Mouse (Mus musculus) cerebellum, postnatal 14 days (tissue): Measurements from ENCODE around the gene Gm37419.

ENCODE experiments used
- DNase-seq, 2 experiments: peaks; one replicate each; pipeline ENCODE4 v3.0.0; 2021; ENCODE audit warnings: mixed read lengths in 2 of 2

The Gm37419 gene

GRCm38 (mm10) chr16:23980201-23980870 is 7.9 kb upstream of the Gm37419 start:
- DNase-seq = peak in 1 of 2 experiments; percentile 22

- DNase-seq = peak; percentile 40 to 45
These were observed 7.1 kb upstream of the Gm37419 start for GRCm38 (mm10) chr16:23980991-23981720.

- peak; percentile 92 for DNase-seq
These were observed 6.1 kb upstream of the Gm37419 start for GRCm38 (mm10) chr16:23981925-23982851.

- DNase-seq = peak; percentile 94 to 96
These were observed 5.2 kb upstream of the Gm37419 start for GRCm38 (mm10) chr16:23982891-23983588.

- peak; percentile 97 for DNase-seq
These were observed 4.1 kb upstream of the Gm37419 start for GRCm38 (mm10) chr16:23984183-23984582.

GRCm38 (mm10) chr16:23984760-23985466 is 3.4 kb upstream of the Gm37419 start:
- DNase-seq = peak; percentile 68 to 69

- DNase-seq = peak; percentile 69 to 79
These were observed 2.8 kb upstream of the Gm37419 start for GRCm38 (mm10) chr16:23985467-23985861.

- DNase-seq = peak; percentile 23 to 26
These were observed 2.1 kb upstream of the Gm37419 start for GRCm38 (mm10) chr16:23986176-23986575.

GRCm38 (mm10) chr16:23986871-23987270 is 1.4 kb upstream of the Gm37419 start:
- DNase-seq = peak; percentile 65 to 67

- DNase-seq = peak; percentile 75 to 77
These were observed 733 bp upstream of the Gm37419 start for GRCm38 (mm10) chr16:23987341-23988156.

GRCm38 (mm10) chr16:23988157-23988465 is 171 bp upstream of the Gm37419 start:
- DNase-seq = no peak

- DNase-seq = peak; percentile 70 to 73
These were observed 1.2 kb downstream of the Gm37419 start for GRCm38 (mm10) chr16:23989209-23990160.

- DNase-seq = peak in 1 of 2 experiments; percentile 28
These were observed 2.1 kb downstream of the Gm37419 start for GRCm38 (mm10) chr16:23990161-23990970.

GRCm38 (mm10) chr16:23991170-23991569 is 2.9 kb downstream of the Gm37419 start:
- peak; percentile 97 to 99 for DNase-seq

- DNase-seq = no peak
These were observed 3.7 kb downstream of the Gm37419 start for GRCm38 (mm10) chr16:23991846-23992580.

- DNase-seq = no peak
These were observed 5.4 kb downstream of the Gm37419 start for GRCm38 (mm10) chr16:23993351-23994321.

- DNase-seq = no peak
These were observed 8.1 kb downstream of the Gm37419 start for GRCm38 (mm10) chr16:23996342-23996741.
